Mouse (Mus musculus) activated CD4-positive, CD25-positive, alpha-beta regulatory T cell, adult 4 months (primary cell): ENCODE measurements at regions not wholly inside any gene's neighbourhood (a gene's known extent, or its start where the extent isn't known, plus 50 kb on each side); places are given as distances from the start of the nearest gene placed in this dataset.

Source experiments
- ATAC-seq: one replicate; pipeline ENCODE4 v1.8.0; 2017

DNA sequence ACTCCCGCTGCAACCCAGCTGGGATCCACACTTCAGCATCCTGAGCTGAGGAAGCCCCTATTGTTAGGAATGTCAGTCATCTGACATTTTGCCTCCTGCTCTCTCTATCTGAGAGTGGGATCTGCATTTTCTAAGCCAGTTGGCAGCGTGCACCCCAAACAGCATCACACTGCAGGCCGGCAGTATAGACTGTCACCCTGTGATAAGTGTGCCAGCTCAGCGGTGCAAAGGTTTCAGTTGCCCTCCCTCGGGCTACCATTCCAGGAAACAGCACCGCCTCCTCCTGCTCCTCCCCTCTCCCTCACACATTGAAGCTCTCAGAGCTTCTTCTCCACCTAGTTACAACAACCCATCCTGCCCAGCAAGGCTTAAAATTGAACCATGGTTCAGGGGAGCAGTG lies 194.5 kb downstream of the Lmo4 start:
- no peak for ATAC-seq

DNA sequence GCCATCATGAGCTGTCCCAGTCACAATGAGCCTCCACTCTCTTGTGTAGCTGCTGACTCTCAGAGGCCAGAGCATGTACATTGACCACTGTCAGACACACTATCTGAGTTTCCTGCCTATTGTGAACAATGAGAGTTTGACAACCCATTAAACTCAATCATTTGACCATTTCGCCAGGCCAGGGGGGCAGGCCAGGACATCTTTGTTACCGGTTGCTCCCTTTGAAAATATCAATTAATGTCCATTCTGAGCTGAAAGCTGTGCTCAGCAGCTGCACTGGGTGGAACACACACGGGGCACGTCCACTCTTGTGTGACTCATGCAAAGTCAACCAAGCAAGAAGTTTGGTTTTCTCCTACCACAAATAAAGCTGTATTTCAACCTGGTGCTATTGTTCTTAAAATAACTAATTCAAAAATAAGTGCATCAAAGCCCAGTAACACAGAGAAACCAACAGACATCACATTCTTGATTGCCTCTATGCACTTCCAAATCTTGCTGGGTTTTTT lies 197.9 kb downstream of the Lmo4 start:
- ATAC-seq, result no peak

- no peak for ATAC-seq
These were observed 207.1 kb downstream of the Lmo4 start for GRCm38 (mm10) chr3:143997909-143998308.

DNA sequence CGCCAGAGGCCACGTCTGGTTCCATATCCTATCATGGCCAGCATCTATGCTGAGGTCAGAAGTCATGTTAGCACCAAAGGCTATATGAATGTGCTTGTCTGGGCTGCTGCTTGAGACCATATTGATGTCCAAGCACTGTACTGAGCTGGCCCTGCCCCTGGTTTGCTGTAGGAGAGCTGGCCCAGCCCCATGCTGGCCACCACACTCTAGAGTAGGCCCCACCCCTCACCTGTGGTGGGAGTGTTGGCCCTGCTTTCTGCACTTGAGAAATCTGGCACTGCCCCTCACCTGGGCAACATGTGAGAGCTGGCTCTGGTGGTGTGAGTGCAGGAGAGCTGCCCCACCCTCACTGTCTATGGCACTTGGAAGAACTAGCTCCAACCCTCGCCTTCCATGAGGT lies 210.0 kb downstream of the Lmo4 start:
- no peak for ATAC-seq

DNA sequence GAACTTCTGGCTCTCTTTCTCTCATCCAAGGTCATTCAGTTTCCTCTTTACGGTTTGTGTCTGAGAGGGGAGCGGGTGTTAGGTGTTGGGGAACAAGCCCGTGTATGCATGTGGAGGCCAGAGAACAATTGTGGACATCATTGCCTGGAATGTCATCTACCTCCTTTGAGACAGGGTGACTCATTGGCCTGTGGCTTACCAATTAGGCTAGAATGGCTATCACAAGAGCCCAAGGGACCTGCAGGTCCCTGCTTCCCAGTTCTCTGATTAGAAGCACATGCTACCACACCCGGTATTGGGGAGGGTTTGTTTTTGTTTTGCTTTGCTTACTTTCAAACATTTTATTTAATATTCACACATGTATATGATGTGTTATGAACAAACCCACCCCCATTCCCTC lies 216.0 kb downstream of the Lmo4 start:
- ATAC-seq, result no peak

GRCm38 (mm10) chr3:143988037-143988436 lies 217.0 kb downstream of the Lmo4 start:
- ATAC-seq, result no peak

DNA sequence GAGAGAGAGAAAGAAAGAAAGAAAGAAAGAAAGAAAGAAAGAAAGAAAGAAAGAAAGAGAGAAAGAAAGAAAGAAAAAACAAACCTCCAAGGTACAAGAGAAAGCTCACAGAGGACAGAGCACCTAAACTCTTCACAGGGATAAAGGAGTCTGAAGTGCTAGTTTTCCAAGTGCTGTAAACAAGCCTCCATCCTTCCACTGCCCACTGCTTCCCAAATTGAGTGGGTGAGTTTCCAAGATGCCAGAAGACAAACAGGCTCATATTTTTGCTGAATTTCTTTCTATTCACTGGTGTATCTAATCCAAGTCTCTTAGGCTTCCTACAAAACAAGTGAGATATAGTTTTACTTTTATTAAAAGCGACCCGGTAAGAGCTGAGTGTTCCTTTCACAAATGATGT lies 218.2 kb downstream of the Lmo4 start:
- no peak for ATAC-seq

DNA sequence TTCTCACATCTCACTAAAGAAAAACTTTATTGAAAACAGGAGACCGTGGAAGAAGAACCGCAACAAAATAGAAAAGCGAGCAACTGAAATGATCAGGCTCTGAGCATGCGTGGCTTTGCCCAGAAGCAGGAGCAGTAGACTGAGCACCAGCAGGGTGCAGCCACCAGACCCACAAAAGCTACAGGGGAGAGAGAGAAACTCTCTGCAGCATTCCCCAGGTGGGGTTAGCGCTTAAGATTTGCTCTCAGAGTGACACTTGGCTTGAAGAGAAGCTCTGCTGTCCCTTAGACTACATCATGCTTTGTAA lies 218.9 kb downstream of the Lmo4 start:
- no peak for ATAC-seq

DNA sequence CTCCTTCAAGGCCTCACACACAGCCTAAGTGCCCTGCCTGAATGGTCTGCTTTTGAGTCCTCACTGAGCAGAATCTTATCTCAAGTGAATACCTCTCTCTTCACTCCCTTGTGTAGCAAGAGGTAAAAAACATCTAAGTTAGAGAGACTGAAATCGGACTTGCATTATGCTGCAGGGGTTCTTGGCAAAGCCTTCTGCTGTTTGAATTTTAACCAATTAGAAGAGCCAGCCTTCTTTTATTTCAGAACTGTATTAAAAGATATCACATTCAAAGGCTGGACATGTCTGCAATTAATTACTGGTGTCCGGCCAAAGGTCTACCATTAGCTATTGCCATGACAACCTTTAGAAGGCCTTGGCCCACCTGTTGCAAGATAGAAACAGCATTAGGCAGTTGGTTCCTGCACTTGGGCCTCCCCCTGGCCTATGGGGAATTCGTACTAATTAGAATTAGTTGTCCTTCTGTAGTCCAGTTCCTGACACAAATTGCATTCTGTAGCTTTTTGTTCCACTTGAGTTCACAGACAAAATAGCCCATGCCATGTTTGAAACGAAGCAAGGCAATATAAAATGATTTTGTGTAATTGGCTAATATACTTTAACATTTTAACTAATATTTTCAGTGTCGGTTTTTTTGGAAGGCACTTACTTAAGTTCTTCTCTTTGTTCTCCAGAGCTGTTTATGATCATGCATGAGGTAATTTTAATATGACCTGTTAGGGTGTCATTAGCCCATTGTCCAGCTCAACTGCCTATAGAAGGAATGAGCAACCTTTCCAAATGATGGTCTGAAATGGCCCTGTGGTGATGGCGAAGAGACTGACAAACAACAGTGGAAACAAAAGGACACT lies 219.4 kb downstream of the Lmo4 start:
- no peak for ATAC-seq

GRCm38 (mm10) chr3:143978703-143979102 lies 226.3 kb downstream of the Lmo4 start:
- no peak for ATAC-seq

DNA sequence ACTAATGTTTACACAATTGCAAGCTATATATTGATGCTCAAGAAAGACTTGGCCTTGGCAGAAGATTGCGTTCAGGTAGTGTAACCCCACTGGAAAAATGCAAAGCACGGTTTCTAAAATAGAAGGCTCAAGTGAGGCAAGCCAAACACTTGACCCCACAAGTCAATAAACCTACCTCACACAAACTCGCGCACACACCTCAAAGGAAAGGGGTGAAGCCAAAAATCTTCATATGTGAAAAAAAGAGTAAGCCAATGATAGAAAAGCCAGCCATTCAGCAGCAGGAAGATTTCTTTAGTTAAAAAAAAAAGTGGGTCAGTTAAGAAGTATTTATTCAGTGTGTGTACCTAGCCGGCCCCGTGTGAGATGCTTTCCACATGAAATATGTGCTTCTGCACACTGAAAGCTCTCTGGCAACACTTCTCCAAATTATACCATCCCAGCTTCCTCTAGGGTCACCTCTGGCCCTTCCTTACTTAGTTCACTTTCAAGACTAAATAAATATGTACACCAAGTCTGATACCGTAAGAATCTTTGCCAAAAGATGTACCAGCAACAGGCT lies 227.1 kb downstream of the Lmo4 start:
- ATAC-seq, result no peak

- ATAC-seq, result no peak
These were observed 231.4 kb downstream of the Lmo4 start for GRCm38 (mm10) chr3:143973582-143973981.

GRCm38 (mm10) chr3:143972351-143972750 lies 232.7 kb downstream of the Lmo4 start:
- ATAC-seq, result no peak

- ATAC-seq, result no peak
These were observed 234.2 kb downstream of the Lmo4 start for GRCm38 (mm10) chr3:143970771-143971170.

GRCm38 (mm10) chr3:143955508-143955907 lies 249.5 kb downstream of the Lmo4 start:
- no peak for ATAC-seq

GRCm38 (mm10) chr3:143954822-143955221 lies 250.2 kb downstream of the Lmo4 start:
- ATAC-seq, result no peak

DNA sequence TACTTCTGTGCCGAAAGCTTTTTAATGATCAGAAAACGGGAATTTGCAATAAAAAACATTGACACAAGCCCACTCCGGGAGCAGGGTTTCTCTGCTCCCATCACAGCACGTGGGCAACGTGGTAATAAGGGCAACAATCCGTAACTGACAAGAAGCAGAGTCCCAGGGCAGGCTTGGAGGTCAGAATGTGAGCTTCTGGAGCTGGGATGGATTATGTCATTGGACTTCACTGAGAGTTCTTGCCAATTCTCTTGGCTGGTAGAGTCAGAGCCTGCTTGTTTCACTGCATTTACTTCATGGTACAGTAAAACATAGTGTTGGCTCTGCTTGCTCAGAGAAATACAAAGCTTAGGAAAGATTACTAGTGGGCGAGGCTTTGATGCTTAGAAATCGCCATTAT lies 252.7 kb downstream of the Lmo4 start:
- ATAC-seq, result no peak

GRCm38 (mm10) chr3:143949656-143950055 lies 255.4 kb downstream of the Lmo4 start:
- no peak for ATAC-seq

DNA sequence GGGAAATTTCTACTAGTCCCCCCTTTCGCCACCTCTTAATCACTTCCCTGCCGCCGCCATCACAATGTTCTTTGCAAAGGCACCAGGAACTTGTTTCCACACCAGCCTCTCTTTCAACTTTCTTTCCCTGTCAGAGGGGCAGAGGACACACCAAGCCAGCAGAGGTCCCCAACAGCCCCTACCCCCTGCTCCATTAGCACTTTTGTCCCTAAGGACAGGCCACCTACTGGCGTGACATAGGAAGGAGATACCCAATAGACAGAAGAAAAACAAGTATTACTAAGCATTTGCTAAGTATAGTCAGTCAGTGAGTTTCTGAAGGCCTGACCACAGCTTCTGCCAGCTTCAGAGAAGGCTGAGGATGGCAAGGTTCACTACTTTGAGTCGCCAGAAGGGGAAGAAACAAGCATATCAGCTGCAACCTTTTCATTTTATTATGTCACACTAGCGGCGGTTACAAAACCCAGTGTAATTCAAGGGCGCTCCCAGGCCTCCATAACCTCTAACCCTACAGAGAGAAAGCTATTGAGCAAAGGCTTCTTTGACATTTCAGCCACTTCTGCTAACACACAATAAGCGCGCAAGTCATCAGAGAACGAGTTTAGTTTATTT lies 255.9 kb downstream of the Lmo4 start:
- no peak for ATAC-seq

DNA sequence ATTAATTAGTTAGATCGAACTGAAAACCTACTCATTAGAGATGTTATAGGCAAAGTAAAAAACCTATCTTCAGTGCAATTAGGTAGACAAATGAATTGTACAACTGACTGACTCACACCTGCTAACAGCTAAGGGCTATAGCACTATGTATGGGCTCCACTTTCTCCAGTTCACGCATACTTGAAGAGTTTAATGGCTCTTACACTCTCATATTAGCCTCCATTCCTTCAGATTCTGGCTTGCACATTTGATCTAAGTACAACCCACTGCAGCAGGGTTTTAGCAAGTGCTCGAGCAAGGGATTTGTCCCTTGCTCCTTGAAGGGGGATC lies 257.1 kb downstream of the Lmo4 start:
- ATAC-seq, result no peak

DNA sequence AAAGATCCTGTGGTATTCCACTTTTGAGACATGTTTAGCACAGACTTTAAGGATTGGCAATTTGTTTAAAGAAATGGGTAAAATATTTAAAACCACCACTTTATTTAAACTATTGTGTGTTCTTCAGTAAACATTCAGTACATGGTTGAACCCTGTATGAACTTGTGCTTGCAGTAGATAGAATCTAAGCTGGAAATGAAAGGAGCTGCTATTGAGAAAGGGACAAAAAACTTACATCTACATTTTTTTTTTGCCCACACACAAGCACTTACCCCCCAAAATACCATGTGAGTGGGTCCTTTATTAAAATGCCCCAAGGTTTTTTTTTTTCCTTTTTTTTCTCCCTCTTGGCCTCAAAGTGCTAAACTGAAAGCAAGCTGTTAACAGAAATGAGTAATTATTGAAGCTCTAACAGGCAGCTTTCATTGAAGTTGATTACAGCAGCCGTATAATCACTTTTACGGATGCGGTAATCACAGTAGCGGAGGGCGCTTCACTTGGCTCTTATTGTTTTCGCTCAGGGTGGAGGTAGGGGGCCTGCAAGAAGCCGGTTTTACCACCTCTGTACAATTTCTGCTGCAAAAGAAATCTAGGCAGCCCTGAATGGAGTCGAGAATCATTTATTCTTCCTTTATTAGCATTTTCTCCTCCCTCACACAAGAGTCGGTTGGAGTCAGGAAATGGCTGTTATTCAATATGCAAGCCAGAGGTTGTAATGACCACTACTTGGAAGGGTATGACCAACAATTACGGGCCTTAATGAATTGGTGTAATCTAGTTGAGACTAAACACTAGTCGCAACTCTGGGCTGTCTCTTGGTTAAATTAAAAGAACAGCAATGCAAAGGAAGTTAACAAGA lies 257.7 kb downstream of the Lmo4 start:
- no peak for ATAC-seq

DNA sequence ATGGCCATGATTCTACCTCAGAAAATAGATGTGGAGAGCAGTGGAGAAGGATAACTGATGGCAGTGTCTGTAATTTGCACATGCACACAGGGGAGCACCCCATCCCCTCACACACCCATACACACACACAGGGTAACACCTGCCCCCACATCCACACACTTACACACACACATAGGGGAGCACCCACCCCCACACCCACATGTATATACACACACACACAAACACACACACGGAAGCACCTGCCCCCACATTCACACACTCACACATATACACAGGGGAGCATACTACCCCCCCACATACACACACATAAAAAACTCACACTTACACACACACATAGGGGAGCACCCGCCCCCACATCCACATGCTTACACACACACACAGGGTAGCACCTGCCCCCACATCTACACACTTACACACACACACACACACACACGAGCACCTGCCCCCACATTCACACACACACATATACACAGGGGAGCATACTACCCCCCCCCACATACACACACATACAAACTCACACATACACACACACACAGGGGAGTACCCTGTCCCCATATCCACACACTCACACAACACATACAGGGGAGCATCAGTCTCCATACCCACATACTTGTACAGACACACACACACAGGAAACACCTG lies 265.8 kb downstream of the Lmo4 start:
- no peak for ATAC-seq

GRCm38 (mm10) chr3:143925322-143925721 lies 279.7 kb downstream of the Lmo4 start:
- ATAC-seq, result no peak
